Mouse (Mus musculus) liver, embryonic 16.5 days (tissue): ENCODE measurements at regions not wholly inside any gene's neighbourhood (a gene's known extent, or its start where the extent isn't known, plus 50 kb on each side); places are given as distances from the start of the nearest gene placed in this dataset.

Experiments
- ATAC-seq: fragments of 200-750 bp; cut with Nextera tagmentation; 2 replicates; pipeline ENCODE4 v1.8.0; 2017; ENCODE audit warnings: low read depth, mild to moderate bottlenecking, moderate number of reproducible peaks, moderate library complexity
- H3K27ac ChIP-seq: fragments of 300-500 bp; sonication (generic); 2 replicates; pipeline ENCODE4 v1.5.1; 2014; ENCODE audit warnings: mild to moderate bottlenecking, low read length
- H3K27me3 ChIP-seq: fragments of 300-500 bp; sonication (generic); 2 replicates; pipeline ENCODE4 v1.6.1; 2014; ENCODE audit warnings: low read depth, low read length, mixed read lengths; ENCODE audit not compliant: control insufficient read depth, insufficient read depth
- H3K36me3 ChIP-seq: fragments of 300-500 bp; sonication (generic); 2 replicates; pipeline ENCODE4 v1.6.1; 2014; ENCODE audit warnings: mild to moderate bottlenecking; ENCODE audit not compliant: control insufficient read depth, insufficient read depth
- H3K4me1 ChIP-seq: fragments of 300-500 bp; sonication (generic); 2 replicates; pipeline ENCODE4 v1.6.1; 2014; ENCODE audit warnings: low read depth, low read length, mixed read lengths; ENCODE audit not compliant: control insufficient read depth
- H3K4me2 ChIP-seq: fragments of 300-500 bp; sonication (generic); 2 replicates; pipeline ENCODE4 v1.6.1; 2014; ENCODE audit warnings: low read depth, low read length, mixed read lengths
- H3K4me3 ChIP-seq: fragments of 300-500 bp; sonication (generic); 2 replicates; pipeline ENCODE4 v1.5.1; 2014; ENCODE audit warnings: low read depth, mild to moderate bottlenecking, low read length
- H3K9ac ChIP-seq: fragments of 300-500 bp; sonication (generic); 2 replicates; pipeline ENCODE4 v1.6.1; 2014; ENCODE audit warnings: low read depth, low read length
- H3K9me3 ChIP-seq: fragments of 300-500 bp; sonication (generic); replicated peaks from 2 replicates; pipeline ENCODE4 v1.6.1; 2016; ENCODE audit warnings: low read length; ENCODE audit not compliant: control insufficient read depth
- WGBS: fragments of 180-500 bp; shearing (Covaris S2); extraction: QIAGEN DNeasy Blood & Tissue Kit; methylation state at CpG from one replicate; pipeline ENCODE4 v1.1.7; 2014; ENCODE audit not compliant: insufficient replicate concordance; 5-methylcytosine and 5-hydroxymethylcytosine counted together

DNA sequence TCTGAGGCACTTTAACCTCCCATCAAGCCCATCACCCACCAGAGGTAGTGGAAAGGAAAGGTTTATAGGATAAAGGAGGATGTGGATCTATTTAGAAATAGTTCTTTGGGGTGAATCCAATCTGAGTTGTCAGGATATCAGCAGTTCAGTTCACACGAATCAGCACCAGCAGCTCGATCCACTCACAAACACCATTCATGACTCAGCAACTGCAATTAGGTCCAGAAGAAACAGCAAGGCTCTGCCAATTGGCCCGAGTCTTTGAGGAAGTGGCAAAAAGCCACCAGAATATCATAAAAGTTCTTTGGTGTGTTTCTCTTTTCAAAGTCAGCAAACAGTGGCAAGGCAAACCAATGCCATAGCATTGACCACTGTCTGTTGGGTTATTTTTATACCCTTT, 122.4 kb downstream of the Chst1 start:
- Histone ChIP-seq H3K9me3 (no peaks in the 10 kb centered on the region), H3K4me3 (no peak overlapping the region), H3K36me3 (no peaks in the 10 kb centered on the region), H3K4me2 (no peak overlapping the region), H3K27ac (no peak overlapping the region), H3K9ac (no peak overlapping the region), H3K4me1 (no peaks in the 10 kb centered on the region), H3K27me3 (no peaks in the 10 kb centered on the region)
- WGBS = 48% methylated on average over 3 of the region's 3 CpGs
- no peak for ATAC-seq

DNA sequence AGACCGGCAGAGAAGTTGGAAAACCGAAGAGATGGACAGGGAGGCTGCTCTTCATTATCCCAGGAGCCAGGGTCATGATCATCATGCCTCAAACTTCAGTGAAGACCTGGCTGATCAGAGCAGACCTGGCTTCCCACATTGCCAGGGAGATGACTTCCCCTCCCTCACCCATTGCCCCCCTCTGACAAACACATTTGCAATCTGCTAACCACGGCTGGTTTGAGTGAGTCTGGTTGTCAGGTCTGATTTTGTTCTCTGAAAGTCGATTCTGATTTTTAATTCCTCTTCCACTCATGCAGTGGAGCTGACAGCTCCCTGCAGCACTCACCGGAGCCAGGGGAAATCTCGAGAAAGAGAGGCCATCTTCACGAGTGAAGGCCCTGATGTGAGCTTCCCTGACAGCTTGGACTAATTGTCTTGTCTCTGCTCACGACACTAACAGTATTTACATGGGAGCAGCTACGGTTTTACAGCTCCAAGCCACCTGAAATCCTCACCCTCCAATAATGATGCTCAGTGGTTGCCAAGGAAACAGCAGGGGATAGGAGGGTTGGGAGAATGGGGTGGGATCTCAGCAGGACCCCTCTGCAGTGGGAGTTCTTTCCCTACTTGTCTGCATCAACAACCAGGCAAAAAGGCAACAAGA, 124.2 kb downstream of the Chst1 start:
- WGBS = 33% methylated on average over 9 of the region's 9 CpGs
- Histone ChIP-seq H3K4me3 (no peak overlapping the region), H3K27ac (no peak overlapping the region), H3K9me3 (no peaks in the 10 kb centered on the region), H3K27me3 (no peaks in the 10 kb centered on the region), H3K9ac (no peak overlapping the region), H3K4me1 (no peaks in the 10 kb centered on the region), H3K36me3 (no peaks in the 10 kb centered on the region), H3K4me2 (no peak overlapping the region)
- no peak for ATAC-seq

DNA sequence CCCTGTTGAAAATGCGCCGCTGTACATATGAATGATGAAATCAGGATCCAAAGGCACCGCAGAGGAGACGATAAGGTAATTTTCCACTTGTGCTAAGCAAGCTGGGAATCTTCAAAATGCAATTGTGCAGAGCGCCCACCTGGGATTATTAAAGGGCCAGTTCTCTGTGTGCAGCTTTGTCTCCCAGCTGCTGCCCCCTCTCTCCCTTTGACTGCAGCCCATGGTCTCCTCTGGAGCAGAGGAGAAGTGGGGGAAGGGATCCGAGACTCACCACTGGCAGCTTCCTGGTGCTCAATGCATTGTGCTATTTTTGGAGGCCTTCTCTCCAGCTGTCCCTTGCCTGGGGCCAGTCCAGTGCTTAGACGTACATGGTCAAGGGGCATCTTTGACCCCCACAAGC, 127.1 kb downstream of the Chst1 start:
- H3K27me3 ChIP-seq = no peaks in the 10 kb centered on the region
- no peaks in the 10 kb centered on the region for H3K4me1 ChIP-seq
- no peak for ATAC-seq
- no peak overlapping the region for H3K4me3 ChIP-seq
- H3K36me3 ChIP-seq = no peaks in the 10 kb centered on the region
- 61% methylated on average over 7 of the region's 7 CpGs for WGBS
- no peaks in the 10 kb centered on the region for H3K9me3 ChIP-seq
- no peak overlapping the region for H3K4me2 ChIP-seq
- H3K27ac ChIP-seq = no peak overlapping the region
- no peak overlapping the region for H3K9ac ChIP-seq

DNA sequence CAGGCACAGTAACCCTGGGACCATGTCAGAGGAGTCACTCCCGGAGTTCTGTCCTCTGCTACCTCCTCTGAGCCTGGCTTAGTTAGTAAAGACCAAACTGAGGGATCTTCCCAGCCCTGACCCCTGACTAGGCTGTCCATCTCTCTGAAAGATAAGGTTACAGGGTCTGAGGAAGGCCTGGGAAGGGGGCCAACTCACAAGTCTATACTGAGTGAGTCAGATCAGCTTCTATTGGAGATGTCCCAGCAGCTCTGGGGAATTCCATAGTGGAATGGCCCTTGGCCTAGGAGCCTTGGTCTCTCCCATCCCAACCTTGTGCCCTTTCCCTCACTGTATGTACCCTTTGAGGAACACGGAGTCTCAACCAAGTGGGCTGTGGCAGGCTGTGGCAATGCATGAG, 127.7 kb downstream of the Chst1 start:
- no peak for ATAC-seq

DNA sequence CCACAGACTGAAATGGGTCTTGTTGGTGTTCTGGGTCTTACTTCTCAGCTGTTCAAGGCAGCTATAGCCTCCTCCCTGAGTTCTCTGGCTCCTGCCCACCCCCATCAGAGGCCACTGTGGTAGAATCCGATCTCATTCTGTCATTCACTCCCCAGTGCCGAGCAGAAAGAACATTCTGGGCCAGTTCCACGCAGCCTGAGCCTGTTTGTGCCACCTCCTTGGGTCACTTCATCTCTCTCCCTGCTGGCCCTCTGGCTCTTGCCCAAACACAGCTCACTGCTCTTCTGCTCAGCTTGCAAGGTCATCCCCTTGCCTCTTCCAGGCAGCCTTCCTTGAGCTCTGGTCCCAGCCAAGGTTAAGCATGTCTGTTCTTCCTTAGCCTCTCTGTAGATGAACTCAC, 128.9 kb downstream of the Chst1 start:
- WGBS = 54% methylated on average over 3 of the region's 3 CpGs
- Histone ChIP-seq H3K4me2 (no peak overlapping the region), H3K9me3 (no peaks in the 10 kb centered on the region), H3K9ac (no peak overlapping the region), H3K4me1 (no peaks in the 10 kb centered on the region), H3K36me3 (no peaks in the 10 kb centered on the region), H3K27me3 (no peaks in the 10 kb centered on the region), H3K4me3 (no peak overlapping the region), H3K27ac (no peak overlapping the region)
- no peak for ATAC-seq

More for the DNA sequence above, 127.7 kb downstream of the Chst1 start:
- Histone ChIP-seq H3K4me2 (no peak overlapping the region), H3K9me3 (no peaks in the 10 kb centered on the region), H3K36me3 (no peaks in the 10 kb centered on the region), H3K4me3 (no peak overlapping the region), H3K27ac (no peak overlapping the region), H3K9ac (no peak overlapping the region), H3K4me1 (no peaks in the 10 kb centered on the region), H3K27me3 (no peaks in the 10 kb centered on the region)
- 58% methylated on average over 2 of the region's 2 CpGs for WGBS

DNA sequence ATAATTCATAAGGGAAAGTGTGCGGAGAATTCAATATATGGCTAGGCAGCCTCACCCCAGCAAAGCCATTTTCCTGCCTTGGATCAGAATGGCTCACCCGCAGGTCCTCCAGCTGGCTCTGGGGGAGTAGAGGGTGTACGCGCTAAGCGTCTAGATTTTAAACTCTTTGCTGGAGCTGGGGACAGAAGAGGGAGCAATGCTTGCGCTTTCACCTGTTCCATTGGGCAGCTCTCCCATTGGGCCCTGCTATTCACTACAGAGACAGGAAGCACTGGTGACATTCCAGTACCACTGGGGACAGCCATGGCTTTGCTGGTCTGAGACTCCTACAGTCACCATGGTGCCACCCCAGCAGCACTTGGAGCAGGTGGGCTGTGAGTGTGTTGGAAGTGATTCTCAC, 130.9 kb downstream of the Chst1 start:
- no peak for ATAC-seq
- no peak overlapping the region for H3K4me3 ChIP-seq
- no peaks in the 10 kb centered on the region for H3K9me3 ChIP-seq
- no peaks in the 10 kb centered on the region for H3K4me1 ChIP-seq
- no peak overlapping the region for H3K27ac ChIP-seq
- H3K4me2 ChIP-seq = no peak overlapping the region
- no peaks in the 10 kb centered on the region for H3K27me3 ChIP-seq
- WGBS = 78% methylated on average over 6 of the region's 6 CpGs
- H3K9ac ChIP-seq = no peak overlapping the region
- H3K36me3 ChIP-seq = no peaks in the 10 kb centered on the region

DNA sequence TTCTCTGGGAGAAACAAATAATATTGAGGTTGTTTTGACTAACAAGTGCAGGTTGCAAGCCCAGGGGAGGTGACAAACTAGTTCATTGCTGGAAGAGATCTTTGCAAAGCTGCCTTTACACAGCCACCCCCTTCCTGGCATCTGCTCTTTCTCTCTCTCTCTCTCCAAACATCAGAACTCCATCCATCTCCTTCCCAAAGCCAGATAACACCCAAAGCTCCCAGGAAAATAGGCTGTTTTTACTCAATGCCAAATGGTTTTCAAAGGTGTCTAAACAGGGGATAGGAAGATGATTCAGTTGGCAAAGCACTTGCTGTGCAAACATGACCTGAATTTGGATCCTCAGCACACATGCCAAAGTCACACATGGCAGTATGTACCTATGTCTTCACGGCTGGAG, 133.9 kb downstream of the Chst1 start:
- no peak for ATAC-seq
- Histone ChIP-seq H3K9ac (no peak overlapping the region), H3K4me1 (no peaks in the 10 kb centered on the region), H3K9me3 (no peaks in the 10 kb centered on the region), H3K27ac (no peak overlapping the region), H3K4me3 (no peak overlapping the region), H3K27me3 (no peaks in the 10 kb centered on the region), H3K36me3 (no peaks in the 10 kb centered on the region), H3K4me2 (no peak overlapping the region)
- WGBS = 61% methylated on average over 1 of the region's 1 CpGs

DNA sequence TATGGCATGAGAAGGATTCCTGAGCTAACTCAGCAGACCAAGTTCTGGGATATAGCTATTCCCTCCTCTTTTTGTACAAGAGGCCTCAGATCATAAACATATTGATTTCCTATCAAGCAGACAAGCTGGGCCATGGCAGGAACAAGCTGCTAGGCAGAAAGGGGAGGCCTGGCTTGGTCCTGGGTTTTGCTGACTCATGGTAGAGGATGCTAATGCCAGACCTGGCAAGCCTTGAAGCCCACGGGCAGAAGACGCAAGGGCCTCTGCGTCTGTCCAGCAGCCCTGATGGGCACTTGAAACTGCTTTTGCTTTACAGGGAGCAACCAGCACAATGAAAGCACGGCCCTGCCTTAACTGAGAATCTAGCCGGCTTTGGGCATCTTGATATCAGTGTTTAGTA, 136.3 kb downstream of the Chst1 start:
- no peak for ATAC-seq
- H3K9ac ChIP-seq = no peak overlapping the region
- H3K4me3 ChIP-seq = no peak overlapping the region
- 57% methylated on average over 5 of the region's 5 CpGs for WGBS
- H3K9me3 ChIP-seq = no peaks in the 10 kb centered on the region
- H3K36me3 ChIP-seq = no peaks in the 10 kb centered on the region
- no peak overlapping the region for H3K27ac ChIP-seq
- H3K4me1 ChIP-seq = no peaks in the 10 kb centered on the region
- no peaks in the 10 kb centered on the region for H3K27me3 ChIP-seq
- H3K4me2 ChIP-seq = no peak overlapping the region

DNA sequence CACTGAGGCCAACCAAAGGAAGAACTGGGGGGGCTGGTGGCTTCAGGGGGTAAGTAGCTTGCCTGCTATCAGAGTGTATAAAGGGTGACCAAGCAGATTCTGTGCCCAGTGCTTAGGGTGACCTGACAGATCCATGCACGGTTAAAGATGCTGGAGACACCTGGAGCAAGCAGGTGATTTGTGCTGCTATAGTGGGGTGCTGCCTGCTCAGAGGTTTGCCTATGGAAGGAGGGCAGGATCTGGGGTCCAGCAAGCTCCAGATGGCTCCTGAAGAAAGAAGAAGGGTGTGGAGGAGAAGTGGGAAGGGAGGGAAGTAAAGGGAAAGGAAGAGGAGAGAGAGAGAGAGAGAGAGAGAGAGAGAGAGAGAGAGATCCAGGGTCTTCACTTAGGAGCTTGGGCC, 137.8 kb downstream of the Chst1 start:
- 52% methylated on average over 1 of the region's 1 CpGs for WGBS
- Histone ChIP-seq H3K27ac (no peak overlapping the region), H3K4me3 (no peak overlapping the region), H3K9me3 (no peaks in the 10 kb centered on the region), H3K9ac (no peak overlapping the region), H3K36me3 (no peaks in the 10 kb centered on the region), H3K4me2 (no peak overlapping the region), H3K4me1 (no peaks in the 10 kb centered on the region), H3K27me3 (no peaks in the 10 kb centered on the region)
- ATAC-seq = no peak
